Mouse (Mus musculus): ENCODE results near the gene Kank1.
A peak's percentile ranks its signal among the peaks of the same experiment; 100 is the strongest.
"Not testable (repeated sequence)": the region's sequence is repeated elsewhere in the genome, so short reads cannot be mapped to it uniquely, and the experiment has no call there.

Kank1 gene

GRCm38 (mm10) chr19:25438246-25438645 is 201.5 kb downstream of the Kank1 start:
- no peak for DNase-seq (ENCODE audit: low spot score in 2 of 2)

- DNase-seq (ENCODE audit: low spot score in 2 of 2) = peak; percentile 71 to 82
These were observed 203.0 kb downstream of the Kank1 start for GRCm38 (mm10) chr19:25439807-25440206.

- no peak for DNase-seq (ENCODE audit: low spot score in 2 of 2)
These were observed 204.0 kb downstream of the Kank1 start for GRCm38 (mm10) chr19:25440736-25441135.

- peak; percentile 80 to 82 for DNase-seq (ENCODE audit: low spot score in 2 of 2)
These were observed 208.3 kb downstream of the Kank1 start for GRCm38 (mm10) chr19:25445054-25445453.

- DNase-seq (ENCODE audit: low spot score in 2 of 2) = no peak
These were observed 209.1 kb downstream of the Kank1 start for GRCm38 (mm10) chr19:25445842-25446241.

- DNase-seq (ENCODE audit: low spot score in 2 of 2) = no peak
These were observed 209.9 kb downstream of the Kank1 start for GRCm38 (mm10) chr19:25446683-25447082.

GRCm38 (mm10) chr19:25447373-25447772 is 210.6 kb downstream of the Kank1 start:
- no peak for DNase-seq (ENCODE audit: low spot score in 2 of 2)

- peak; percentile 55 to 58 for DNase-seq (ENCODE audit: low spot score in 2 of 2)
These were observed 214.3 kb downstream of the Kank1 start for GRCm38 (mm10) chr19:25450869-25451629.

GRCm38 (mm10) chr19:25453146-25453545 is 216.4 kb downstream of the Kank1 start:
- no peak for DNase-seq (ENCODE audit: low spot score in 2 of 2)

- DNase-seq (ENCODE audit: low spot score in 2 of 2) = no peak
These were observed 224.0 kb downstream of the Kank1 start for GRCm38 (mm10) chr19:25460760-25461159.

- DNase-seq (ENCODE audit: low spot score in 2 of 2) = no peak
These were observed 225.0 kb downstream of the Kank1 start for GRCm38 (mm10) chr19:25461553-25462320.

GRCm38 (mm10) chr19:25475806-25476205 is 239.0 kb downstream of the Kank1 start:
- DNase-seq (ENCODE audit: low spot score in 2 of 2) = not testable (repeated sequence)

GRCm38 (mm10) chr19:25479152-25479669 is 242.4 kb downstream of the Kank1 start:
- DNase-seq (ENCODE audit: low spot score in 2 of 2) = no peak

- DNase-seq (ENCODE audit: low spot score in 2 of 2) = no peak
These were observed 244.0 kb downstream of the Kank1 start for GRCm38 (mm10) chr19:25480820-25481219.

Data from right cerebral cortex, postnatal 10 days (tissue).